Mouse (Mus musculus) right cerebral cortex, postnatal 4 days (tissue): ENCODE measurements around the gene Kat2b.
"Not testable (repeated sequence)": the region's sequence is repeated elsewhere in the genome, so short reads cannot be mapped to it uniquely, and the experiment has no call there.

Experiments used
- DNase-seq: peaks from one replicate; pipeline ENCODE4 v3.0.0-alpha.2; 2022

The Kat2b gene

DNA sequence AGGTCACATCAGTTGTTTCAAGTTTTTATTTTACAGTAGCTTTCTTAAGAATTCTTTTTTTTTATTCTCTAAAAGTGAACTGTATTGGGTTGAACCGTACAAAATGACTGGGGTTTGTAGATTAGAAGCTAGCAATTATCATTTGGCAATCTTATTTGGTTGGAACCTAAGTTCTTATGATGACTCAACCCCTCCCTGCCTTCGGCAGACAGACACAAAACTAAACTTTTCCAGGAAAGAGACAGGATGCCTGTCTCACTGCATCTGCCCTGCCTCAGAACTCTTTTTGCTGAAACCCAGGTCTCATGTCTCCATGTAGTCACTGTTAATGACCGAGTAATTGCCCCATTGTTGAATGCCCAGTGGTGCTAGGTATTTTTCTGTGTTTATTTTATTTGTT, 97.6 kb downstream of the Kat2b start:
- DNase-seq: no peak

DNA sequence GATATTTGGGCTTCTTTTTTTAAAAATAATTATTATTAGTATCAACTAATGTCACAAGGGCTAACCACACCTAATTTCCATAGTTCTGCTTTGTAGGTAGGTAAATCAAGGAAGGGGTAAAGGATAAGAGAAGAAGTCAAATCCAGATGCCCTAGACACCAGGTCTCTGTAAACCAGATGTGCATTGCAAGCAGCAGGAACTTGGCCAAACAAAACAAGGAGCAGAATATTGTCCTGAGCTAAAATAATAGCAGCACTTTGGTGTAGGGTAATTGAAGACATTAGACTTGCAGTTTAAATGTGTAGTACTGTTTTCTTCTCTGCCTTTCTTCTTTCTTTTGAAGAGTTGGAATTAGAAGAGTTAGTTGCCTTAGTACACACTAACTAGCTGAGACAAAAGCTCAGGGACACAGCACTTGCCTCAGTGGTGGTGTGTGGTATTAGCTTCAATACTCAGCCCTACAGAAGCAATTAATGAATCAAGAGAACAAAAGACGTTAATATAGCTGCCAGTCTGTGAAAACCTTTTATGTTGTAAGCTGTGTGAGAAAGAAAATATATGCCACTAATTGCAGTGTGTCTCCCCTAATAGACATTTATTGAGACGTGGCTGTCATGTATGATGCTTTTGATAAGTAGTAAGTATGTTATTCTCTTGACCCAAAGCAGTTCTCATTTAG, 98.2 kb downstream of the Kat2b start:
- DNase-seq: no peak

DNA sequence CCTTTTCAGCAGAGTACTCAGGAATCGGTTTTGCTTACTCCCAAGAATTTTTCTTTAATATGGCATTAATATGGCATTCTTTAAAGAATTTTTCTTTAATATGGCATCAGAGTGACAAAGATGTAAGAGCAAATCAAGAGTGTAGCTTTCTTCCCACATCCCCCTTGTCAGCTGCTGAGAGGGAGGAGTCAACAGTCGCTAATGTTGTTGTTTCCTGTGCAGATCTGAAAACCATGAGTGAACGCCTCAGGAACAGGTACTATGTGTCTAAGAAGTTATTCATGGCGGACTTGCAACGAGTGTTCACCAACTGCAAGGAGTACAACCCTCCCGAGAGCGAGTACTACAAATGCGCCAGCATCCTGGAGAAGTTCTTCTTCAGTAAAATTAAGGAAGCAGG, 103.8 kb downstream of the Kat2b start:
- no peak for DNase-seq

DNA sequence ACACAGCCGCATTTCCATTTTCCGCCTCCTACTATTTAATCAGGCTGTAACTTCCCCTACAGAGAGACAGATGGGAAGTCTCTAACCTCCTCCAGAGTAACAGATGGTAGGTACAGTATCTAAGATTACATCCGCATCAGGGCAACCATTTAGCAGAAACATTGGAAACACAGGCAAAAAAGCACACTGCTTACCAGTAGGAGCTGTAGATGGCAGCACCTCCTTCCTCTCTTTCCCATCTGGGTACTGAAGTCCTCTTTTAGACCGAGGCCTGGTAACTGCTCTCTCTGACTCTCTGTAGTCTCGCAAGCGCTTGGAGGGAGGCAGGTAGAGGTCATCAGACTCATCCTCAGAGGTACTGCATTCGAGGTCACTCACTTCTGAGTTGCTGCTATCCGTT, 112.1 kb downstream of the Kat2b start:
- peak; percentile 7 for DNase-seq

DNA sequence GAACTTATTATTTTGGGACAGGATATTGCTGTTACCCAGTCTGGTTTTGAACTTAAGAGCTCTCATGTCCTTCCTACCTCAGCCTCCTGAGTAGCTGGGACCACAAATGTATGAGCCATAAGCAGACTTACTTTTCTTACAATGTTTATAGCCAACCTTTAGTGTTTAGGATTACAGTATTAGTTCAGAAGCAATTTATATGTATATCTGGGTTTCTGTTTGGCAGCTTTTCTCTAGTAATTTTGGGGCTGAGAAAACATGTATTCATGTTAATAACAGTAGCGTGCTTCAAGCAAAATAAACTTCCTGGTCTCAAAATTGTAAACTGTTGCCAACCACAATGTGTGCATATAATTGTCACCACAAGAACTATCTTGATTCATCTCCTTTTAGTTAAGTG, 121.7 kb downstream of the Kat2b start:
- no peak for DNase-seq

DNA sequence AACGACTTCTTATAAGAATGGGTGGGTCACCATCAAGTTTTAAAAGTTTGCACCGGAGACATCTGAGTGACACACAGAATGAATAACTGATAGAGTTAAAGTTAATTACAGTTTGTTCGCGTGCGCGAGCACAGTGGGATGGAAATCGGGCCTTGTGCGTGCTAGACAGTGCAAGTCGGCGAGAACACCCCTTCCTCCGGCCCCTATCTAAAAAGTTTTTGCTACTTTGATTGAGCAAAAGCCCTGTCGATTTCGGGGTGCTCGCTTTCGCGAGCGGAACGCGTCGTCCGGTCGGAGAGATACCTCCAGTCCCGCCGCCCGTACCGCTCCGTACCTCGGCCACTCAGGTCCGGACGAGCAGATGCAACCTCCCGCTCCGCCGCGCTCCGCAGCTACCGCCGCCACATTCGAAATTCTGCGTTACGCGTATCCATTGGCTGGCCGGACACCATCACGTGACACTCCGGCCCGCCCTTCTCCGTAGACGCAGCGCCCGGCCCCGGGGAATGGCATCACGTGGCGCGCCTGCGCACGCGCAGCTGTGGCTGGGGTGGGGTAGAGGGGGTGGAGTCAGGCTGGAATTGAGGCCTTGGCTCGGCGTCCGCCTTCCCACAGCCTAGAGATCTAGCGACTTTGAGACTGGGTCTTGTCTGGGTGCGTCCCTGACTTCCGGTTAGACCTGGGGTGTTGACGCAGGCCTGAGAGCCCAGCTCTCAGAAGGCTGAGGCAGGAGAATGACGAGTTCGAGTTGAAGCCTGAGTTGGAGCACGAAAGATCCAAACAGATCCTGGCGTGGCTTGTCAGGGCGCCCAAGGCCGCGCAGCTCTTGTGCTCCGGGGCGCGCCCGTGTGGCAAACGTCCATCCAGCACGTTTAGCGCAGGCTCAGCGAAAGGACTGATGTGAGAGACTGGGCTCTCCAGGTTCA, 122.5 kb downstream of the Kat2b start, which contains the start of gene Sgo1:
Sgo1 (minus strand) TSS at position 457 of the 926 bp plus-strand sequence.
- peak; percentile 97 for DNase-seq

DNA sequence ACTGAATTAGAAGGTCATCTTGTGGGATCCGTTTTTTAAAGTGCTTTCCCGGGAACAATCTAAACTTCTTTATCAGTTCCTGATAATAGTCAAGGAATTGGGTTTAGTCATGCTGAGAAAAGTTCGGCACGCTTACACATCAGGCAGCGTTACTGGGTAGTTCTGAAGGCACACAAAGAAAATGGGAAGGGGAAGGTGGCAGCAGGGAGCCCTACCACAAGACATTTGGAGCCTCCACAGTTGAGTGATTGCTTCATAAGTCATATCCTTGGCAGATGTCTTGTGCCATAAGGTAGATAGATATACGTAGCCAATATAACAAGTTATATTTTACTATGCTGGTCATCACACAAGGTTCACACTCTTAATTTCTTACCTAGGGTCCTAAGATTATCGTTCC, 123.3 kb downstream of the Kat2b start:
- no peak for DNase-seq

DNA sequence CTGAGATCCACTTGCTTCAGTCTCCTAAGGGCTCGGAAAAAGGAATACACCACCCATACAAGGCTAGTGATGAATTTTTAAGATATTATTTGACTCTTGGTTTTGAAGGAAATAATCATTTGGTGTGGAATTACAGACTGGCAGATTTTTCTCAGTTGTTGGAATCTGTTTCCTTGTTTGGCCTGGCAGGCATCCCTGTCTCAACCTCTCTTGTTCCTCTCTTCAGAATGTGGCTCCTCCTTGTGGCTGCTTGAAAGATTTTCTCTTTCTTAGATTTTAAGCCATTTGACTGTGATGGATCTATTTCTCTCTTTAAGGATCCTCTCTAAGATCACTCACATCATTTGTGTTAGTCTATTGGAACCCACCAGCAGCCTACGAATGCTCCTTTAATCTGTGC, 127.4 kb downstream of the Kat2b start:
- DNase-seq: peak; percentile 41

DNA sequence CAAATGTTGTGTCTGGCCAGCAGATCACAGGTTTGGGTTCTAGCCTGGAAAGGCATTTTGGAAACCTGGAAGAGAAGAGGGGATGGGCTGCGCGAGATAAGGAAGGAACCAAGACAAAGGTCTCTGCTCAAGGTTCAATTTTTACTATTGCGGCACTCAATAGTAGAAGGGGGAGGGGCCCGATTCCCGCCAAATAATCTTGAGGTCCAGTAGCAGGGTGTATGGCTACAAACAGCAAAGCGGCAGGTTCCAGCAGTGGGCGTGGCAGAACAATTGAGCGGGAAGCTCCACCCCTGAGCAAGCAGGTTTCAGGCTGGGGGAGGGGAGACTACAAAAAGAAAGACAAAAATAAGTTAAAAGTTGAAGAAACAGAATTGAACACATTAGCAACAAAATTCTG, 130.9 kb downstream of the Kat2b start:
- DNase-seq: not testable (repeated sequence)

DNA sequence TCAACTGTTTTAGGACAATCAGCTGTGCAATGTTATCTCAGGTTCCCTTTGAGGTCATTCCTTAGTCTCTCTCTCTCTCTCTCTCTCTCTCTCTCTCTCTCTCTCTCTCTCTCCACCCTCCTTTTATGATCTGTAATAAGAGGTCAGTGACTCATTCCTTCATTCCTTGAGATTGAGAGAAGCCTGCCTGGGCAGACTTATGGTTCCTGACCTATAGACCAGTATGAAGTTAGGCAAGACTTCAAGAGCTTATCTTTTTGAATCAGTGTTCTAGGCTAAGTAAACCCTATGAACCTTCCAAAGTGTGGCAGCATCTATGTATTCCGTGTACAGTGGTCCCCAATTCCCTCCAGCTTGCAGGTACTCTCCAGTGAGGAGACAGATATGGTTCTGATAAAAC, 147.8 kb downstream of the Kat2b start:
- DNase-seq: no peak

DNA sequence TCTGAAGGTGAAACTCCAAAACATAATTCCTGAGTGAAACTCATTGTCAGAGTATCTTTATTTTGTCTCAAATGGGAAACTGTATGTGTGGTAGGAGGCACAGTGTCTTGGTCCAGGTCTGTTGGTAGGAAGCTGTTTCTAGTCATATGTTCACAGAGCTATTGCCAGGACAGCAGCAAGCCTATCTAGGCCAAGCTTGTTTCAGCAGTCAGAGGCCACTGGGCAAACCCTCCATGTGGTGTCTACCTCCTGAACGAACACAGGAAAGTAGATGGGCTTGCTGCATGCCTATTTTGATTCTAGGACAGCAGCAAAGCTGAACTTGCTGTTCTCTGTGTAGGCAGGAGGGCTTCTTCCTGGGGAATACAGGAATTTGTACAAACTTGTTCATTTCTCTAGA, 148.5 kb downstream of the Kat2b start:
- DNase-seq: not testable (repeated sequence)

DNA sequence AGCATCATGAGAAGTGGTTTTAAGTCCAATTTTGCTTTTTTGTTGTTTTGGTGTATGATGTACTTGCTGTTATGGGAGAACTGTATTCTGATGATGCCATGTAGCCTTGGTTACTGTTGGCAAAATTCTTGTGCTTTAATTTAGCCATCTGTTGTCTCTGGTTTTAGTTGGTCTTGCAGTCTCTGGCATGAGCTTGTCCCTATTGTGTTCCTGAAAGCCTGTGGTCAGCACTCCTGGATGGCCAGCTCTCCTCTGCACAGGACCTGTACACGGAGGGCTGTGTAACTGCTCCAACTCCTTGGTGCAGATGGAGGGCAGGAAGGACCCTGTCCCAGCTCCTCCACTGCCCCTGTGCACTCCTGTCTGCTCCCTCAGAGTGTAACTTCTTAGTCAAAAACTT, 151.8 kb downstream of the Kat2b start:
- DNase-seq: no peak

DNA sequence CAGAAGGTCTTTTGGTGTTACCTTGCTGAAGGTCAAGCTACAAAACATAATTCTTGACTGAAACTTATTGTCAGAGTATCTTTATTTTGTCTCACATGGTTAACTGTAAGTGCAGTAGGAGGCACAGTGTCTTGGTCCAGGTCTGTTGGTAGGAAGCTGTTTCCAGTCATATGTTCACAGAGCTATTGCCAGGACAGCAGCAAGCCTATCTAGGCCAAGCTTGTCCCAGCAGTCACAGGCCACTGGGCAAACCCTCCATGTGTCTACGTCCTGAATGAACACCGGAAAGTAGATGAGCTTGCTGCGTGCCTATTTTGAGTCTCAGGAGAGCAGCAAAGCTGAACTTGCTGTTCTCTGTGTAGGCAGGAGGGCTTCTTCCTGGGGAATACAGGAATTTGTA, 152.3 kb downstream of the Kat2b start:
- DNase-seq: not testable (repeated sequence)
